Mouse (Mus musculus) lung, embryonic 14.5 days (tissue): ENCODE data around the gene BC107364. TPM values are rescaled to one million over a fixed set of nuclear protein-coding genes. Genes with fewer than 3 reads are reported as not detected.
"Not testable (repeated sequence)": the region's sequence is repeated elsewhere in the genome, so short reads cannot be mapped to it uniquely, and the experiment has no call there.

Experiments used
- ATAC-seq: fragments of 200-750 bp; cut with Nextera tagmentation; 2 replicates; pipeline ENCODE4 v1.8.0; 2017; ENCODE audit warnings: mild to moderate bottlenecking, moderate TSS enrichment, moderate library complexity; ENCODE audit not compliant: insufficient read depth
- DNase-seq: peaks from one replicate; pipeline ENCODE4 v3.0.0-alpha.2; 2015
- H3K27ac ChIP-seq: fragments of 300-500 bp; sonication (generic); 2 replicates; pipeline ENCODE4 v1.5.1; 2014; ENCODE audit warnings: low read depth, mild to moderate bottlenecking, moderate library complexity
- H3K27me3 ChIP-seq: fragments of 300-500 bp; sonication (generic); 2 replicates; pipeline ENCODE4 v1.6.1; 2014; ENCODE audit warnings: low read length, control low read depth; ENCODE audit not compliant: insufficient read depth
- H3K36me3 ChIP-seq: fragments of 300-500 bp; sonication (generic); 2 replicates; pipeline ENCODE4 v1.6.1; 2014; ENCODE audit warnings: control low read depth; ENCODE audit not compliant: insufficient read depth
- H3K4me1 ChIP-seq: fragments of 300-500 bp; sonication (generic); 2 replicates; pipeline ENCODE4 v1.6.1; 2014; ENCODE audit warnings: antibody characterized with exemption, control low read depth; ENCODE audit not compliant: insufficient read depth
- H3K4me2 ChIP-seq: fragments of 300-500 bp; sonication (generic); 2 replicates; pipeline ENCODE4 v1.6.1; 2014; ENCODE audit warnings: mild to moderate bottlenecking
- H3K4me3 ChIP-seq: fragments of 300-500 bp; sonication (generic); 2 replicates; pipeline ENCODE4 v1.5.1; 2014; ENCODE audit warnings: low read depth, low read length
- H3K9ac ChIP-seq: fragments of 300-500 bp; sonication (generic); 2 replicates; pipeline ENCODE4 v1.6.1; 2014
- H3K9me3 ChIP-seq: fragments of 300-500 bp; sonication (generic); 2 replicates; pipeline ENCODE4 v1.6.1; 2016; ENCODE audit warnings: low read depth, low read length, control low read depth
- CTCF ChIP-seq: IDR thresholded peaks from 2 replicates; pipeline ENCODE4 v1.5.1; 2016; ENCODE audit warnings: antibody characterized with exemption, low read depth
- WGBS: fragments of 180-500 bp; shearing (Covaris S2); extraction: QIAGEN DNeasy Blood & Tissue Kit; methylation state at CpG from one replicate; pipeline ENCODE4 v1.1.7; 2014; 5-methylcytosine and 5-hydroxymethylcytosine counted together
- polyA plus RNA-seq: library from polyadenylated mRNA; unstranded; fragments of >200 nt; fragmentation: Nextera tagmentation; extraction: Ambion mirVana; gene quantifications from 2 replicates; pipeline ENCODE4 v1.2.1, GENCODE M21; 2014

Gene BC107364
- polyA plus RNA-seq, 1 experiment from 2014 or later = not detected

DNA sequence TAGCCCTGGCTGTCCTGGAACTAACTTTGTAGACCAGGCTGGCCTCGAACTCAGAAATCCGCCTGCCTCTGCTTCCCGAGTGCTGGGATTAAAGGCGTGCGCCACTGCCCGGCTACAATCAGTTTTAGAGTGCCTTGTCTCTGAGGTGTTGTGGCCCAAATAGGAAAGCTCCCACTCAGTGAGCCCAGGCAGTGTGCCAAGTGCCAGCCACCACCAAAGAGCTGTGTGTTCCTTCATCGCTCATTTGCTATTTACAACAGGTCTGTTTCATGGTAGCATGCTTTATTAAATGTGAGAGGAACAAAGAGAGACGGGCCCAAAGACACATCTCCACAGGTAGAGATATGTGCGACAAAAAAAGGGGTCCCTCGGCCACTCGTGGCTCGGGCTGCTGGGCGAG, 30.3 kb upstream of the BC107364 start:
- Histone ChIP-seq H3K27me3 (no peaks in the 10 kb centered on the region), H3K4me1 (no peaks in the 10 kb centered on the region), H3K27ac (no peak overlapping the region), H3K4me3 (no peak overlapping the region), H3K9me3 (no peaks in the 10 kb centered on the region), H3K9ac (no peak overlapping the region), H3K36me3 (no peaks in the 10 kb centered on the region), H3K4me2 (no peak overlapping the region)
- DNase-seq (no peak), ATAC-seq (no peak)
- WGBS = 86% methylated on average over 13 of the region's 13 CpGs
- no peak for TF ChIP-seq CTCF

DNA sequence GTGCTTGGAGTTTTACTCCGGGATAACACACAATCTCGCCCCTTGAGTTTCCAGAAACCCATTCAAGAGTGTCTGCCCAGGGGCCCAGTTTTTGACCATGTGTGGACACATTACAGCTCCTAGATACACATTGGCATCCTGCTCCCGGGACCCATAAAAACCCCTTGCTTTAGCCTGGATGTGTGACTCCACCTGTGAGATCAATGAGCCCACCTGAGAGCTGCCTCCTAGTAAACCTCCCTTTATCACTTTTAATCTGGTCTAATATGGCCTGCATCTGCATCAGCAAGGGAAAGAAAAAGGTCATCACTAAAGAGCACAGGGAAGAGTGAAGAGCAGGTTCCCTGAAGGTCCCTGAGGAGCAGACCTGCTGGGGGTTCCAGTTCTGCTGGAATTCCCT, 29.8 kb upstream of the BC107364 start:
- H3K27me3 ChIP-seq = no peaks in the 10 kb centered on the region
- 82% methylated on average over 3 of the region's 3 CpGs for WGBS
- H3K4me2 ChIP-seq = no peak overlapping the region
- no peak for TF ChIP-seq CTCF
- no peaks in the 10 kb centered on the region for H3K4me1 ChIP-seq
- H3K27ac ChIP-seq = no peak overlapping the region
- H3K36me3 ChIP-seq = no peaks in the 10 kb centered on the region
- DNase-seq (no peak), ATAC-seq (no peak)
- no peaks in the 10 kb centered on the region for H3K9me3 ChIP-seq
- no peak overlapping the region for H3K4me3 ChIP-seq
- H3K9ac ChIP-seq = no peak overlapping the region

DNA sequence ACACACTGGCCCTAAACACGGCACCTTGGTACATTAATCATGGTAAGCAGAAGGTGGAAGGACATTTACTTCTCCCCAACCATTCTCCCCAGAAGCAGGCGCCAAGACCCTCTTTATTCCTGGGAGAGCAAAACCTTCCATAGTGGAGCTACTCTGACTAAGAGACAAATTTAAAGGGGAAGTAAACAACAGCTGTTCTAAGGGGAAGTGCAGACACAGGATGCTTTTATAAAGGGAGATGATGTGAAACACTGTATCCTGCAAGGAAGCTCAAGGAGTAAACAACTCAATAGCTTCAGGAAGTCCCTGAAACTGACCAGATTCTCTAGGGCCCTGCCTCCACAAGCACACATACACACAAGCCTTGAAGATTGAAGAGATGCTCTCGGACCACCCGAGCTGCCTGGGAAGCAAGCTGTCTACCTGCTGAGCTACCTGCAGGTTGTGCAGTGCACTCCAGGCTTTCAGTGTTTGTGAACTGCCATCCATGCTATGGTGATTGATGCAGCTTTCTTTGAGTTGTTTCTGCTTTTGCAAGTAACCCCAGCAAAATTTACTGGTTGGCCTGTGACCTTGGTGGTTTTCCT, 28.7 kb upstream of the BC107364 start:
- no peak overlapping the region for H3K27ac ChIP-seq
- H3K4me3 ChIP-seq = no peak overlapping the region
- H3K4me1 ChIP-seq = no peaks in the 10 kb centered on the region
- H3K4me2 ChIP-seq = no peak overlapping the region
- H3K27me3 ChIP-seq = peaks cover 9% of the 10 kb centered on the region
- H3K9ac ChIP-seq = no peak overlapping the region
- DNase-seq = no peak
- ATAC-seq = no peak
- TF ChIP-seq CTCF = no peak
- no peaks in the 10 kb centered on the region for H3K9me3 ChIP-seq
- H3K36me3 ChIP-seq = no peaks in the 10 kb centered on the region
- WGBS = 83% methylated on average over 4 of the region's 4 CpGs

DNA sequence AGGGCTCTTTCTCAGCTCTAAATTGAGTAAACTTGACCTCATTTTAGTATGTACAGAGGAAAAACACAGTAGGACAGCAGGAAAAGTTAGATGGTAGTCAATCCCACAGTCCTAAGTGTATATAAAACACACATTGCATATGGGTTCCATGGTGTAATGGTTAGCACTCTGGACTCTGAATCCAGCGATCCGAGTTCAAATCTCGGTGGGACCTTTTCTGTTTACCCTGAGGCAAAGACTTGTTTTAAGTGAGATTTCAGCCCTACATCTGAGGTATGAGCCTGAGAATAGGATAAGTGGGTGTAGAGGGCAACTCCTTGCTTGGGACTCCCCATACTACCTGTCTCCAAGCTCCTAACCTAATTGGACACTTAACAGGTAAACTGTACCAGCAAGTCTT, 27.1 kb upstream of the BC107364 start:
- 27% methylated on average over 3 of the region's 3 CpGs for WGBS
- DNase-seq = peak; percentile 45
- H3K4me2 ChIP-seq = no peak overlapping the region

DNA sequence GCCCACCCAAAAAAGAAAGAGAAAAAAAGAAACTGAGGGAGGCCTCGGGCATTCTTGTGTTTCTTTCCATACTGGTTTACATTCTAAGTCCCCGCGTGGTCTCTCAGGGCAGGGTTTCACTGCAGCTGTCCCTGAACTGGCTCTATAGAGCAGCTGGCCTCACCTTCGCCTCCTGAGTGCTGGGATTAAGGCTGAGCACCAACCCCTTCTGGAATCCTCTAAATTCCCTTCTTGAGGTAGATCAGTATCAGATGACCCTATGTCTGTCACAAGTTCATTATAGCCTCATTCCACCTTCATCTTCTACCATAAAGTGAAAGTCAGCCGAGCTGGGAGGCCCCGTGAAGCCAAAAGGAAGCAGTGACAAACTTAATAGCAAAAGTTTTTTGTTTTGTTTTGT, 25.5 kb upstream of the BC107364 start:
- peaks cover 34% of the 10 kb centered on the region for H3K27me3 ChIP-seq
- H3K36me3 ChIP-seq = no peaks in the 10 kb centered on the region
- no peak overlapping the region for H3K4me3 ChIP-seq
- H3K4me1 ChIP-seq = peaks cover 3% of the 10 kb centered on the region; the same call in 1 of the 2 replicates
- H3K9me3 ChIP-seq = no peaks in the 10 kb centered on the region
- H3K9ac ChIP-seq = no peak overlapping the region
- H3K4me2 ChIP-seq = no peak overlapping the region
- TF ChIP-seq CTCF = no peak
- 58% methylated on average over 6 of the region's 6 CpGs for WGBS
- no peak overlapping the region for H3K27ac ChIP-seq
- ATAC-seq (no peak), DNase-seq (no peak)

More for the DNA sequence above, 27.1 kb upstream of the BC107364 start:
- H3K27me3 ChIP-seq = peaks cover 22% of the 10 kb centered on the region
- H3K9me3 ChIP-seq = no peaks in the 10 kb centered on the region
- ATAC-seq = peak; percentile 38; the same call in 1 of the 2 replicates
- TF ChIP-seq CTCF = no peak
- no peaks in the 10 kb centered on the region for H3K36me3 ChIP-seq
- H3K4me3 ChIP-seq = no peak overlapping the region
- no peak overlapping the region for H3K27ac ChIP-seq
- H3K9ac ChIP-seq = no peak overlapping the region
- H3K4me1 ChIP-seq = peaks cover 3% of the 10 kb centered on the region; the same call in 1 of the 2 replicates

DNA sequence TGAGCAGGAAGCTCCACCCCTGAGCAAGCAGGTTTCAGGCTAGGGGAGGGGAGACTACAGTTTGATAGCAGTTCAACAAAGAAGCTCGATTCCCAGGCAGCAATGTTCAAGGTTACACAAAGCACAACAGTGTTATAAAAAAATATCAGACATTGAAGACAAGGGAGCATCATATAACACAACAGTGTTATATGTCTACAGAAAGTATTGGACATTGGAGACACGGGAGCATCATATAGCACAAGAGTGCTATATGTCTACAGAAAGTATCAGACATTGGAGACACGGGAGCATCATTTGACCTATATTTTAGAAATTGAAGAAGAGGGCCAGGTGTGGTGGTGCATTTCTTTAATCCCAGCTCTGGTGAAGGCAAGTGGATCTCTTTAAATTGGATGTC, 25.0 kb upstream of the BC107364 start:
- no peak overlapping the region for H3K9ac ChIP-seq
- WGBS = 49% methylated on average over 3 of the region's 3 CpGs
- no peak overlapping the region for H3K27ac ChIP-seq
- DNase-seq (no peak), ATAC-seq (no peak)
- H3K4me3 ChIP-seq = no peak overlapping the region
- no peak for TF ChIP-seq CTCF
- no peaks in the 10 kb centered on the region for H3K9me3 ChIP-seq
- peaks cover 3% of the 10 kb centered on the region; the same call in 1 of the 2 replicates for H3K4me1 ChIP-seq
- peaks cover 36% of the 10 kb centered on the region for H3K27me3 ChIP-seq
- H3K4me2 ChIP-seq = no peak overlapping the region
- no peaks in the 10 kb centered on the region for H3K36me3 ChIP-seq

DNA sequence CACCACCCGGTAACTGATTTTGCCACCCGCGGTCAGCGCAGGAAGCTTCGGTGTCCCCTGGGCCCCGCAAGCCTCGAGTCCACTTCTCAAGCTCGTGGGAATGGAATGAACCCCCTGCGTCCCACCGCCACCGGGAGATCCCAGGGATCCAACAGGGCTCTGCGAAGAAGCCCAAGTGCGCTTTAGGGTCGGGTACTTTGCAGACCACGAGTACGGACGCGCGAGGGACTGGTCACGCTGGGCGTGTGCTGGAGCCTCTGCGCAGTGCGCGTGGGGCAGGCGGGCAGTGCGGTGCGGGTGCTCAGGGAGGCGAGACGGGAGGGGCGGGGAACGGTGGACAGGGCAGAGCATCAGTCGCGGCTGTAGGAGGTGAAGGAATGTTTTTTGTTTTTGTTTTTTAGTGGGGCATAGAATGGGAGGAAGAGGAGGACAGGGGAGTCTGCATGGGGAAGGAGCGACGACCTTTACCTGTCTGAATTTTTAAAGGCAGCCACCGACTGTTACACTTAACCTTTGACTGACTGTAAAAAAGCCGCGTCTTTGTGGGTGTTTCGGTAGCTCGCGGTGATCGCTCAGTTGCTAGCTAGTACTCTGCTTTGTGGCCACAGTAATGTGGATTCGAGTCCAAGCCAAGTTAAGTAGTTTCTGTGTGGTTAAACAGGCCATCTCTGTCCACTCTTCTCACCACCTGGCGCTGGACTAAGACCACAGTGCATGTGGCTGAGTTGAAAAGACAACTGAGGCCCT, 23.0 kb upstream of the BC107364 start:
- 2% methylated on average over 44 of the region's 44 CpGs for WGBS
- H3K9me3 ChIP-seq = no peaks in the 10 kb centered on the region
- peak overlapping the region; percentile 70 for H3K4me2 ChIP-seq
- no peak overlapping the region for H3K27ac ChIP-seq
- peak; percentile 32 for DNase-seq
- H3K4me3 ChIP-seq = peak overlapping the region; percentile 37
- TF ChIP-seq CTCF = no peak
- H3K4me1 ChIP-seq = peaks cover 3% of the 10 kb centered on the region; the same call in 1 of the 2 replicates
- H3K27me3 ChIP-seq = peaks cover 40% of the 10 kb centered on the region
- H3K9ac ChIP-seq = peak overlapping the region; percentile 40; the same call in 1 of the 2 replicates
- H3K36me3 ChIP-seq = no peaks in the 10 kb centered on the region
- no peak for ATAC-seq

DNA sequence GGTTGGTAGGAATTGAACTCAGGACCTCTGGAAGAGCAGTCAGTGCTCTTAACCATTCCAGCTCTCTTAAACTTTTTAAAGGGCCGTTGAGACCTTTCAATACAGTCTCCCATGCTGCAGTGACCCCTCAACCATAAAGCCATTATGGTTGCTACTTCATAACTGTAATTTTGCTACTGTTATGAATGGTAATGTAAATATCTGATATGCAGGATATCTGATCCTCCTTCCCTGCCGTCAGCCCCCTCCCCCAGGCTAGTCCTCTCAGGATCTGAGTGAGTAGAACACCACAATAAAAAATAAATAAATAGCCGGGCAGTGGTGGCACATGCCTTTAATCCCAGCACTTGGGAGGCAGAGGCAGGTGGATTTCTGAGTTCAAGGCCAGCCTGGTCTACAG, 21.4 kb upstream of the BC107364 start:
- ATAC-seq, H3K4me1 ChIP-seq, H3K27ac ChIP-seq, H3K9me3 ChIP-seq, H3K4me3 ChIP-seq, H3K4me2 ChIP-seq, H3K36me3 ChIP-seq, DNase-seq, H3K9ac ChIP-seq: not testable (repeated sequence)
- peaks cover 40% of the 10 kb centered on the region for H3K27me3 ChIP-seq
- 45% methylated on average over 3 of the region's 3 CpGs for WGBS
